Mouse (Mus musculus) ES-Bruce4 (cell line): ENCODE measurements around the gene Trim65. TPM values are rescaled to one million over a fixed set of nuclear protein-coding genes. Genes with fewer than 3 reads are reported as not detected.

ENCODE experiments used
- H3K27ac ChIP-seq: 2 replicates; pipeline ENCODE4 v1.5.1; 2012; ENCODE audit warnings: low read length, inconsistent platforms; ENCODE audit not compliant: insufficient read depth
- H3K27me3 ChIP-seq: 2 replicates; pipeline ENCODE4 v1.6.1; 2012; ENCODE audit warnings: mild to moderate bottlenecking, low read length, inconsistent platforms; ENCODE audit not compliant: control insufficient read depth, poor library complexity, insufficient read depth, severe bottlenecking
- H3K36me3 ChIP-seq: 2 replicates; pipeline ENCODE4 v1.6.1; 2012; ENCODE audit warnings: inconsistent platforms, mild to moderate bottlenecking, low read length, moderate library complexity; ENCODE audit not compliant: control insufficient read depth, poor library complexity, insufficient read depth, severe bottlenecking
- H3K4me1 ChIP-seq: one replicate; pipeline ENCODE4 v1.8.1; 2011; ENCODE audit warnings: low read length; ENCODE audit not compliant: control insufficient read depth, insufficient read depth
- H3K4me3 ChIP-seq: 2 replicates; pipeline ENCODE4 v1.5.1; 2011; ENCODE audit warnings: low read depth, mild to moderate bottlenecking, low read length
- H3K9ac ChIP-seq: 2 replicates; pipeline ENCODE4 v1.6.1; 2012; ENCODE audit warnings: low read depth, mild to moderate bottlenecking, inconsistent platforms; ENCODE audit not compliant: poor library complexity, severe bottlenecking
- H3K9me3 ChIP-seq: replicated peaks from 2 replicates; pipeline ENCODE4 v1.6.1; 2012; ENCODE audit warnings: mild to moderate bottlenecking, low read length, inconsistent platforms; ENCODE audit not compliant: control insufficient read depth, poor library complexity, insufficient read depth, severe bottlenecking
- CTCF ChIP-seq: IDR thresholded peaks from one replicate; pipeline ENCODE4 v1.8.1; 2011; ENCODE audit warnings: low read depth, low read length
- EP300 ChIP-seq: IDR thresholded peaks from 2 replicates; pipeline ENCODE4 v1.6.1; 2011; ENCODE audit warnings: low read depth, low read length; ENCODE audit not compliant: insufficient read depth
- POLR2A ChIP-seq: IDR thresholded peaks from one replicate; pipeline ENCODE4 v1.8.1; 2011; ENCODE audit warnings: low read length; ENCODE audit not compliant: insufficient read depth
- polyA plus RNA-seq: library from polyadenylated mRNA; stranded (reverse); fragments of >200 nt; gene quantifications from 2 replicates; pipeline ENCODE4 v1.2.4, GENCODE M21; 2011; ENCODE audit warnings: low read depth; ENCODE audit not compliant: missing spikeins, insufficient read depth, insufficient read length

The Trim65 gene
- polyA plus RNA-seq, 1 experiment, result 0.78 TPM

DNA sequence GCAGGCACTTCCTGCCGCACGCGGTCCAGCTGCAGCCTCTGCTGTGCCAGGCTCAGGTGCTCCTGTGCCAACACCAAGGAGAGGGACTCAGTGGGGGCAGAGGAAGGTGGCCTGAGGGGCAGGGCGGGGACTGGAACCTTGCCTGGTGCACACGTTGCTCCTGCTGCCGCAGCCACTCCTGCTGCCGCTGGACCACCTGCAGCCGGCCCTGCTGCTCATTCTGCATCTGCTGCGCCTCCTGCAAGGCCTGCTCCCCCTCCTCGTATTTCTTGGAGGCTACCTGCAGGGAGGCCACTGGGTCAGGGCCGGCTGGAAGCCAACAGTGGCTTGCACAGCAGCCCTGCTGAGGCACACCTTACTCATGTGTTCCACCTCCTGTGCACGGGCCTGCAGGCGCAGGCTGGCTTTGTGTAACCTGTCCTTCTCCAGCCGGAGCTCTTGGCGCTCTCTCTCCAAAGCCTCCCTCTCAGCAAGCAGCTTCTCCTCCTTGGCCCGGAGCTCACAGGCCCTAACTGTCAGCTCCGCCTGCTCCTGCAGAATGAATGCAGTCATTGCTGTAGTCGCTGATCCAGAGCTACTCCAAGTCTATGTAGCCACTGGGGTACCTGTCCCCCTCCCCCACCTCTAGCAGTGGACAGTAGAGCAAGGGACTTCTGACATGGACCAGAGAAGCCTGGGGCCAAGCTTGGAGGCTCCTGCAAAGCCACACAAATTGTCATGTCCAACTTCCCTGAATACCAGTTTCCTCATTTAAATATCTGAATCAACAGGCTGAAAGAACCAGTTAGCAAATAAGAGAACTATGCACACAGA lies 14.8 kb upstream of the Trim65 start:
- H3K27me3 ChIP-seq, result no peaks in the 10 kb centered on the region
- H3K9me3 ChIP-seq, result no peaks in the 10 kb centered on the region
- H3K27ac ChIP-seq, result no peak overlapping the region
- H3K4me3 ChIP-seq, result peak overlapping the region; percentile 17
- TF ChIP-seq EP300, result no peak
- no peak for TF ChIP-seq CTCF
- no peak for TF ChIP-seq POLR2A
- H3K36me3 ChIP-seq, result no peaks in the 10 kb centered on the region
- no peak overlapping the region for H3K9ac ChIP-seq
- H3K4me1 ChIP-seq, result peaks cover 5% of the 10 kb centered on the region

DNA sequence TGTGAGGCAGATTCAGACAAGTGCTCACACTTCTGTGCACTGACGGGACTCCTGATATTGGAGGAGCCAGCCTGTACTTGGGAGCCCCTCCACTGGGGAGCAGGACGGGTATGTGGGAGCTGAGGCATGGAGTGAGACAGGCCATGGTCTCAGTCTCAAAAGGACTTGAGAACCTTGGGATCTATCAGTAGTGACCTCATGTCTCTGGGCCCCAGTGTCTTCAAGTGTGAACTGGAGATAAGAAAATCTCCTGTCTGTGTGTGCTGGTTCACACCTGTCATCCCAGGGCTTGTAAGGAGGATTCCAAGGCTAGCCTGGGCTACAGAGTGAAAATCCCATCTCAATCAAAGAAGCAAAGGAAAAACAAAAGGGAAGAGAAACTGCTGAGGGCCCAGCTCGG lies 12.5 kb upstream of the Trim65 start:
- peaks cover 5% of the 10 kb centered on the region for H3K4me1 ChIP-seq
- no peak for TF ChIP-seq CTCF
- no peak for TF ChIP-seq POLR2A
- TF ChIP-seq EP300, result no peak
- no peaks in the 10 kb centered on the region for H3K27me3 ChIP-seq
- no peak overlapping the region for H3K4me3 ChIP-seq
- H3K9ac ChIP-seq, result no peak overlapping the region; the same call in 1 of the 2 replicates
- H3K9me3 ChIP-seq, result no peaks in the 10 kb centered on the region
- peak overlapping the region; percentile 96 for H3K27ac ChIP-seq
- H3K36me3 ChIP-seq, result no peaks in the 10 kb centered on the region

DNA sequence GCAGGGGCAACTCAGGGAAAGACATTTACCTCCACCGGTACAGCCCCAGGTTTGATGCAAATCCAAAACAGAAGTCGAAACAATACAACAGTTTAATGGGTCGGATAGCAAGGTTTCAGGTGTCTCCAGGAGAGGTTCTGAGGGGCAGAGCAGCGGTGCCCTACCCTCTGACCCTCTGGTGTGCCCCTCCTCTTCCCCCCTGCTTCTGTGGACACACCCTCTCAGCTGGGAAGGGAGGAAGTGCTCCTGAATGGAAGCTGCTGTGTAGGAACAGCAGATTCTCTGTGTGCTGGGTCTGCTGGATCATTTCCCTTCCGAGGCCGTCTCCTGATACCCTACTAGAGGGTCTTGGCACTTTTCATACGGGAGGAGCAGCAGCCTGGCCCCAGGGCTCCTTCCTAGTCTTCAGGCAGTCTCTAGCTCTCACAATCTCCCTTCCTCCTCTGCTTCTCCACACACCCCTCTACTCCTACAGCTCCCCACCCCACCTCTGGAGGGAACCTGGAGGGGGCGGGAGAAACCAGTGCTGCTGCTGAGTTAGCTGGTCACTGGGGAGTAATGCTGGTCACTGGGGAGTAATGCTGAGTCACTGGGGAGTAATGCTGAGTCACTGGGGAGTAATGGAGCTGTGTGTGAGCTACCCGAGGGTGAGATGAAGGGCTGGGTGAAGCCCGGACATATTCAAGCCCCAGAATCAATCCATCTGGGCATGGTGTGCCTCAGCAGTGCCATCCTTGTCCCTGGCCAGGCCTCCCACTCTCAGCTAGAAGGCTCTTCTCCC lies 11.5 kb upstream of the Trim65 start:
- TF ChIP-seq POLR2A (no peak), CTCF (no peak), EP300 (peak; percentile 70)
- Histone ChIP-seq H3K27me3 (no peaks in the 10 kb centered on the region), H3K27ac (peak overlapping the region; percentile 96), H3K4me3 (0 out of 2 replicates have a peak overlapping the region, but pooled peaks have one; percentile 8), H3K4me1 (peaks cover 5% of the 10 kb centered on the region), H3K9ac (peak overlapping the region; percentile 47), H3K9me3 (no peaks in the 10 kb centered on the region), H3K36me3 (no peaks in the 10 kb centered on the region)

DNA sequence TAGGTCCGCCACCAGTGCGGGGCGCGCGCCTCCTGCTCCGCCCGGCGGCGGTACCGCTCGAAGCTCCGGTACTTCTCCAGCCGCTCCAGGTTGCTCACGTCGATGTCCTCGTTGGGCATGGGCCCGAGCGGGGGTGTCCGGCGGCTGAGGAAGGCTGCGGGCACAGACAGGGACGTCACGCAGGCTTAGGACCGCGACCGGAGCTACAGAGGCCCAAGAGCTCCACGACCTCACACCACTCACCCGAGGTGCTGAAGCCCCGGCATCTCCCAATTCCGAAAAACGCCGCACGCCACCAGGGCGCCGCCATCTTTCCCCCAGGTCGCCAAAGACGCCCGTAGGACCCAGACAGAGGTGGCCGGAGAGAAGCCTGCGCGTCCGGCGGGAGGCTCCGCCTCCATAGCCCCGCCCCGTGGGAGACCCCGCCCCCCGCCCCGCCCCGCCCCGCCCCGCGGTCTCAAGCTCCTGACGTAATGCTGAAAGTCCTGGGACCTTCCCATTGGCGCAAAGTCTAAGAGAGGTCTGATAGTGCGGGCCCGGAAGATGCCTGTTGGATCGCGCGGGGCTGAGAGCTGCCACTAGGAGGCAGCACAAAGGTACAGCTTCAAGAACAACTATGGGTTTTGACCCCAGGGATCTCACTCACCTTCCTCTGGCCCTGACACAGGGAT lies 7.7 kb upstream of the Trim65 start, which contains the start of gene Mrpl38:
Gene Mrpl38 (minus strand): TSS at position 401 of the 671 bp plus-strand sequence.
- Histone ChIP-seq H3K27me3 (no peaks in the 10 kb centered on the region), H3K4me1 (peaks cover 5% of the 10 kb centered on the region), H3K9me3 (no peaks in the 10 kb centered on the region), H3K27ac (peak within 1 kb of the TSS; percentile 42), H3K4me3 (peak within 1 kb of the TSS; percentile 98), H3K36me3 (no peaks in the 10 kb centered on the region), H3K9ac (peak within 1 kb of the TSS; percentile 92)
- TF ChIP-seq CTCF (peak; percentile 83), POLR2A (no peak), EP300 (no peak)

DNA sequence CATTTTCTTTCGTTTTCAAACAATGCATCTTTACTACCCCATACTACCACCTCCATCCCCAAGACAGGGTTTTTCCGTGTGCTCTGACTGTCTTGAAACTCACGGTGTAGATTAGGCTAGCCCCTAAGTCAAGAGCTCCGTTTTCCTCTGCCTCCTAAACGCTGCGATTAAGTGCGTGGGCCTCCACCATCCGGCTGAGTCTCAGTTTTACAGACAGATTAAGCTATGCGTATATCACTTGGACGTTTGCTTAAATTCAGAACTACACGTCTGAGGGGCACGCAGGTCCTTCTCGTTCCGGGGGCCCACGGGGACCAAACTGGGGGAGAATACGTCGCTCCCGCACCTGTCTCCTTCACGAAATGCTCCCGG lies 7.2 kb upstream of the Trim65 start:
- Histone ChIP-seq H3K4me3 (peak overlapping the region; percentile 98), H3K27me3 (no peaks in the 10 kb centered on the region), H3K36me3 (no peaks in the 10 kb centered on the region), H3K9ac (peak overlapping the region; percentile 92), H3K27ac (no peak overlapping the region), H3K9me3 (no peaks in the 10 kb centered on the region), H3K4me1 (peaks cover 5% of the 10 kb centered on the region)
- TF ChIP-seq EP300 (no peak), POLR2A (no peak)
